Mouse (Mus musculus) liver, postnatal 0 days (tissue): Measurements from ENCODE around the gene Irgc1. TPM values are rescaled to one million over a fixed set of nuclear protein-coding genes. Genes with fewer than 3 reads are reported as not detected.

Source experiments
- ATAC-seq: fragments of 200-750 bp; cut with Nextera tagmentation; 2 replicates; pipeline ENCODE4 v1.8.0; 2017; ENCODE audit warnings: mild to moderate bottlenecking, moderate library complexity
- DNase-seq: peaks from one replicate; pipeline ENCODE4 v3.0.0-alpha.2; 2016
- H3K27ac ChIP-seq: fragments of 300-500 bp; sonication (generic); 2 replicates; pipeline ENCODE4 v1.5.1; 2014; ENCODE audit warnings: antibody characterized with exemption, moderate library complexity, mild to moderate bottlenecking, low read depth
- H3K27me3 ChIP-seq: fragments of 300-500 bp; sonication (generic); 2 replicates; pipeline ENCODE4 v1.6.1; 2014; ENCODE audit warnings: low read length, control low read depth, mixed read lengths; ENCODE audit not compliant: insufficient read depth
- H3K36me3 ChIP-seq: fragments of 300-500 bp; sonication (generic); replicated peaks from 2 replicates; pipeline ENCODE4 v1.6.1; 2014; ENCODE audit warnings: mild to moderate bottlenecking, control low read depth, low read length, moderate library complexity, mixed read lengths; ENCODE audit not compliant: insufficient read depth
- H3K4me1 ChIP-seq: fragments of 300-500 bp; sonication (generic); 2 replicates; pipeline ENCODE4 v1.6.1; 2014; ENCODE audit warnings: antibody characterized with exemption, mild to moderate bottlenecking, control low read depth; ENCODE audit not compliant: insufficient read depth
- H3K4me2 ChIP-seq: fragments of 300-500 bp; sonication (generic); 2 replicates; pipeline ENCODE4 v1.6.1; 2014; ENCODE audit warnings: low read depth, mild to moderate bottlenecking, low read length, moderate library complexity, mixed read lengths
- H3K4me3 ChIP-seq: fragments of 300-500 bp; sonication (generic); 2 replicates; pipeline ENCODE4 v1.5.1; 2014; ENCODE audit warnings: low read depth, low read length
- H3K9ac ChIP-seq: fragments of 300-500 bp; sonication (generic); replicated peaks from 2 replicates; pipeline ENCODE4 v1.6.1; 2014; ENCODE audit warnings: mild to moderate bottlenecking, moderate library complexity
- H3K9me3 ChIP-seq: fragments of 300-500 bp; sonication (generic); 2 replicates; pipeline ENCODE4 v1.6.1; 2016; ENCODE audit warnings: mild to moderate bottlenecking, control low read depth, low read length, mixed read lengths
- CTCF ChIP-seq: sonication (generic); IDR thresholded peaks from 2 replicates; pipeline ENCODE4 v1.5.1; 2016; ENCODE audit warnings: antibody characterized with exemption, low read depth
- EP300 ChIP-seq: IDR thresholded peaks from 2 replicates; pipeline ENCODE4 v1.6.1; 2016; ENCODE audit warnings: antibody characterized with exemption, low read depth, mild to moderate bottlenecking
- WGBS: fragments of 180-500 bp; shearing (Covaris S2); extraction: QIAGEN DNeasy Blood & Tissue Kit; methylation state at CpG from one replicate; pipeline ENCODE4 v1.1.7; 2014; ENCODE audit not compliant: insufficient replicate concordance; 5-methylcytosine and 5-hydroxymethylcytosine counted together
- polyA plus RNA-seq: library from polyadenylated mRNA; unstranded; fragments of >200 nt; fragmentation: Nextera tagmentation; extraction: Ambion mirVana; gene quantifications from 2 replicates; pipeline ENCODE4 v1.2.1, GENCODE M21; 2015

Irgc1 gene
- polyA plus RNA-seq, 1 experiment from 2014 or later: 0.18 TPM

DNA sequence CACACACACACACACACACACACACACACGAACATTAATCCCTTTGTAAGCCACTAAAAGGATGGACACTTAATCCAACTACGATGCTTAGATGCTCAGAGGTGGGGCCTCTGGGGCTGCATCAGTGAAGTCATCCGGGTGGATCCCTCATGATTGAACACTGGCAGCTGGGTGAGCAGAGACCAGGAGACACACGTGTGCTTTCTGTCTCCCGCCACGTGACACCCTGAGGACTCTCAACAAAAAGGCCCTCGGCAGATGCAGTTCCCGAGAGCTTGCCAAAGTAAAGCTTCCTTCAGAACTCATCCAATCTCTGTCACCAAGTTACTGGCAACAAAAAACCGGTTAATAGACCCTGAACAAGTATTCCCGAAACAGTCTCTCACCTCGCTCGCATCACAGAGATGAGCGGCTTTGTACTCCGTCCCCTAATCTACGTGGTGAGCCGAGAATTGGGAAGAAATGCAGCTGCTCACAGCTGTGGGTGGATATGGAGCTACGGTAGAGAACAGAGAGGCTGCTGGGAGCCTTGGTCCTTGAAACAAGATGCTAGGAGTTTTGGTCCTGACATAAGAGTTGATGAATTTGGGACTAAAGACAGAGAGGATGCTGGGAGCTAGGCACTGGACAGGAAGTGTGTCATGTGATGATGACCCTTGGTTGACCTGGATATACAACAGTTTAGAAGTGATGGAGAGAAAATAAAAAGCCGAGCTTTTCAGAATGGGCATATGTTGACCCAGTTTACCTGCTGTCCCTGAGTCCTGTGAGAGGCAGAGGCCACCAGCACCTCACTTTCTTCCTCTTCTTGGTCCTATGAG is 28.2 kb upstream of the Irgc1 start:
- DNase-seq (no peak), ATAC-seq (no peak)
- Histone ChIP-seq H3K27ac (no peak overlapping the region), H3K4me2 (no peak overlapping the region), H3K9me3 (peaks cover 3% of the 10 kb centered on the region; the same call in 1 of the 2 replicates), H3K27me3 (peaks cover 40% of the 10 kb centered on the region), H3K9ac (no peak overlapping the region), H3K4me3 (no peak overlapping the region), H3K36me3 (no peaks in the 10 kb centered on the region), H3K4me1 (peaks cover 11% of the 10 kb centered on the region)
- WGBS: 62% methylated on average over 18 of the region's 18 CpGs
- TF ChIP-seq EP300 (no peak), CTCF (no peak)

DNA sequence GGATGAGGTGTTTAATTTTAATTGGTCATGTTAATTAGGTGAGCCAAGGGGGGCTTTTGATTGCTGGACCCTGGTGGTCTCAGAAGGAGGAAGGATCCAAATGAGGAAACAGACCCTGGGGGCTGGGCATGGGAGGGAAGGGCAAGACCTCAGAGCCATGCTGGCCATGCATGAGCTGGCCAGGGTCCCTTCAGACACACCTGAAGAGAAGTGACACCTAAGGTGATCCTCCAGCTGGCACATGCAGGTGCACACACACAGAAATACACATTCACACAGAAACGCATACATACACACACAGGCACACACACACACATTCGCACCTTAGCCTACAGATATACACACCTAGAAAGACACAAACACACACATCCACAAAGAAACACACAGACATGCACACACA is 27.6 kb upstream of the Irgc1 start:
- Histone ChIP-seq H3K27me3 (peaks cover 37% of the 10 kb centered on the region), H3K27ac (no peak overlapping the region), H3K36me3 (no peaks in the 10 kb centered on the region; the same call in 1 of the 2 replicates), H3K9me3 (peaks cover 3% of the 10 kb centered on the region; the same call in 1 of the 2 replicates), H3K4me3 (no peak overlapping the region), H3K4me2 (no peak overlapping the region), H3K4me1 (peaks cover 11% of the 10 kb centered on the region), H3K9ac (no peak overlapping the region)
- no peak for TF ChIP-seq EP300
- TF ChIP-seq CTCF: no peak
- 78% methylated on average over 2 of the region's 2 CpGs for WGBS
- no peak for ATAC-seq
- no peak for DNase-seq

DNA sequence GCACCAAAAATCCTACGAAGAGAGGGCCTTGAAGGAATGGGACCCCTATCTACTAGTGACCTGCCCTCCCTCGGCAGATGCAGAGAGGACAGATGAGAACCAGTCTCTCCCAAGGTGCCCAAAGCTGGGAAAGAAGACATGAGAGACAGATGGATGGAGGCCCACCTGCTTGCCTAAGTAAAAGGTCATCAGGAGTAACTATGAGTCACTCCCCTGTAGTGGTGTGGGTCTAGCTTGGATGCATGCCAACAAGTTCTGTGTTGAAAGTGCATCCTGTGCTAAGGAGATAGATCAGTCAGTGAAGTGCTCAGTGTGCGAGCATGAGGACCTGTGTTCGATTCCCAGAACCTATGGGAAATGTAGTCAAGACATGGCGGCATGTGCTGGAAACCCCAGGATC is 26.8 kb upstream of the Irgc1 start:
- Histone ChIP-seq H3K9ac (no peak overlapping the region), H3K4me3 (no peak overlapping the region), H3K27ac (no peak overlapping the region), H3K4me1 (peaks cover 11% of the 10 kb centered on the region), H3K9me3 (peaks cover 3% of the 10 kb centered on the region; the same call in 1 of the 2 replicates), H3K36me3 (peaks cover 2% of the 10 kb centered on the region; the same call in 1 of the 2 replicates), H3K4me2 (no peak overlapping the region), H3K27me3 (peaks cover 31% of the 10 kb centered on the region)
- DNase-seq (no peak), ATAC-seq (no peak)
- WGBS: 77% methylated on average over 5 of the region's 5 CpGs
- TF ChIP-seq EP300 (no peak), CTCF (no peak)

DNA sequence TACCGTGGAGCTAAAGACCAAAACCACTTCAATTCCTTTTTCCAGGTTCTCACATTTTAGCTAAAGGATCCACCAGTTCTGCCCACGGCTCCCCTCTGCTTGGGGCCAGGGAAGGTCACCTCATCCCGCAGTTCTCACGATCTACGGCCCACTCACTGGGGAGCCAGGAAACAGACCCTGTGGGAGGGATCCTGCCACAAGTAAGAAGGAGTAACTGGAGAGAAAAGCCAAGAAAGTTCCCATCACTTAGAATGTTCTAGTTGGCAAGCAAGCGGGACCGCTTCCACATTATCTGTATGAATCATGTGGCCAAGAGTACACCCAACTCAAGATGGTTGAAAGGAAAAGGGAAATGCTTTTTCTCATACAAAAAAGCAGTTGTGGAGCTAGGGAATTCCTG is 24.8 kb upstream of the Irgc1 start:
- ATAC-seq (no peak), DNase-seq (no peak)
- peaks cover 3% of the 10 kb centered on the region; the same call in 1 of the 2 replicates for H3K9me3 ChIP-seq
- no peak overlapping the region for H3K4me3 ChIP-seq
- TF ChIP-seq EP300: no peak
- TF ChIP-seq CTCF: no peak
- WGBS: 81% methylated on average over 7 of the region's 7 CpGs
- peaks cover 7% of the 10 kb centered on the region for H3K4me1 ChIP-seq
- H3K9ac ChIP-seq: no peak overlapping the region
- peaks cover 12% of the 10 kb centered on the region for H3K27me3 ChIP-seq
- H3K4me2 ChIP-seq: no peak overlapping the region
- H3K36me3 ChIP-seq: peaks cover 2% of the 10 kb centered on the region; the same call in 1 of the 2 replicates
- H3K27ac ChIP-seq: no peak overlapping the region

DNA sequence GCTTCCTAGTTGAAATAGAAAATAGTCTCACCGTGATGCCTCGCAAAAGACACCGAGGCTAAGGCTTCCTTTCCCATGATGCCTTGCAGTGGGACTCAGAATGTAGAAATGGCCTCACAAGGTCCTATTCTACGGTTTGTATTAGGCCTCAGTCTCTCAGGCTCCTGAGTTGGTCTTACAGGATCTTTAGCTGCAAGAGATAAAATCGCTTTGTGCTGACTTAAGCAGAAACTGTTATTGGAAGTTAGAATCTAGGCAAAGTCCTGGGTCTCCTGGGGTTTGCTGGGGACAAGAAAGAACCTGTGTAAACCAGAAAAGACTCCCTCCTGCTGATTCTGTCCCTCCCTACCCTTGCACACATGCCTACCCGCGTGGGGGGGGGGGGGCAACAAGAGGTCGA is 24.2 kb upstream of the Irgc1 start:
- TF ChIP-seq EP300 (no peak), CTCF (no peak)
- WGBS: 73% methylated on average over 8 of the region's 8 CpGs

DNA sequence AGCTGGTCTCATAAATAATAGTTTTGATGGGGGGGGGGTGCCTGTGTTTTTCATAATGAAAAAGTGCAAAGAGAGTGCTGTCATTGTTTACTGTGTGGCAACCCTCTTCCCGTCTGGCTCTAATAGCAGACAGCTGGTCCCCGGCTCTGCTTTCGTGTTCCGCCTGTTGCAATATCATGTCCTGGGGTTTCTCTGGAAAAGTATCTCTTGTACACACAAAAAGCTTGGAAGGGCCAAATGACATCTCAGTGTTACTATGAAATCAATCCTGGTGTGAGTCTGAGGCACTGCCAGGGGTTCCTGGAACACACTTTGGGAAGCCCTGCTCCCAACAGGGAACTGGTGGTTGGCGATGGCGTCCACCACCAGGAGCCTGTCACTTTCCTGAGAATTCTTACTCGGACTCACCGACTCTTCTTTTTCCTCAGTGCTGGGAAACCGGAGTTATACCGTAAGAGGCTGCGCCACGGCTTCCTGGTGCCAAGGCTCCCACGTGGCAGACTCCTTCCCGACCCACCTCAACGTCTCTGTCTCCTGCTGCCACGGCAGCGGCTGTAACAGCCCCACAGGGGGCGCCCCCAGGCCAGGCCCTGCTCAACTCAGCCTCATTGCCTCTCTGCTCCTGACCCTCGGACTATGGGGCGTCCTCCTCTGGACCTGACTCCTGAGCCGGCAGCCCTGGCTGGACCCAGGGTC is 22.9 kb upstream of the Irgc1 start:
- whole genome bisulfite sequencing: 65% methylated on average over 21 of the region's 21 CpGs
- DNase-seq: peak; percentile 24
- Histone ChIP-seq H3K36me3 (peaks cover 2% of the 10 kb centered on the region; the same call in 1 of the 2 replicates), H3K4me3 (no peak overlapping the region), H3K9ac (no peak overlapping the region), H3K9me3 (peaks cover 3% of the 10 kb centered on the region; the same call in 1 of the 2 replicates), H3K27ac (no peak overlapping the region), H3K4me1 (no peaks in the 10 kb centered on the region), H3K4me2 (no peak overlapping the region), H3K27me3 (no peaks in the 10 kb centered on the region; the same call in 1 of the 2 replicates)
- peak; percentile 35 for TF ChIP-seq CTCF
- no peak for TF ChIP-seq EP300
- peak; percentile 50 for ATAC-seq

More for the DNA sequence above, 24.2 kb upstream of the Irgc1 start:
- H3K27ac ChIP-seq: no peak overlapping the region
- H3K4me1 ChIP-seq: peaks cover 2% of the 10 kb centered on the region
- peaks cover 3% of the 10 kb centered on the region; the same call in 1 of the 2 replicates for H3K9me3 ChIP-seq
- ATAC-seq (no peak), DNase-seq (no peak)
- peaks cover 8% of the 10 kb centered on the region for H3K27me3 ChIP-seq
- no peak overlapping the region for H3K9ac ChIP-seq
- H3K4me2 ChIP-seq: no peak overlapping the region
- peaks cover 2% of the 10 kb centered on the region; the same call in 1 of the 2 replicates for H3K36me3 ChIP-seq
- no peak overlapping the region for H3K4me3 ChIP-seq
